Mouse (Mus musculus) layer of hippocampus, adult 2 months (tissue): Measurements from ENCODE around the gene Vsig10. TPM values are rescaled to one million over a fixed set of nuclear protein-coding genes. Genes with fewer than 3 reads are reported as not detected.
A peak's percentile ranks its signal among the peaks of the same experiment; 100 is the strongest.
"Not testable (repeated sequence)": the region's sequence is repeated elsewhere in the genome, so short reads cannot be mapped to it uniquely, and the experiment has no call there.

Source experiments
- DNase-seq, 2 experiments: peaks; one replicate each; pipeline ENCODE4 v3.0.0; 2022; ENCODE audit warnings: low spot score in 2 of 2
- H3K27ac ChIP-seq: fragments of 200-600 bp; 2 replicates; pipeline ENCODE4 v1.8.1; 2022
- H3K4me3 ChIP-seq: fragments of 200-600 bp; 2 replicates; pipeline ENCODE4 v1.8.1; 2022; ENCODE audit warnings: mild to moderate bottlenecking
- CTCF ChIP-seq: fragments of 200-600 bp; conservative IDR thresholded peaks from 2 replicates; pipeline ENCODE4 v1.8.1; 2022; ENCODE audit warnings: antibody characterized with exemption, mild to moderate bottlenecking, moderate library complexity
- total RNA-seq, 2 experiments: library from RNA; stranded (reverse); gene quantifications; 2 replicates each; pipeline ENCODE4 v1.2.3; 2021

Vsig10 gene
- total RNA-seq, 2 experiments from 2014 or later = 1.5 to 2.1 TPM

DNA sequence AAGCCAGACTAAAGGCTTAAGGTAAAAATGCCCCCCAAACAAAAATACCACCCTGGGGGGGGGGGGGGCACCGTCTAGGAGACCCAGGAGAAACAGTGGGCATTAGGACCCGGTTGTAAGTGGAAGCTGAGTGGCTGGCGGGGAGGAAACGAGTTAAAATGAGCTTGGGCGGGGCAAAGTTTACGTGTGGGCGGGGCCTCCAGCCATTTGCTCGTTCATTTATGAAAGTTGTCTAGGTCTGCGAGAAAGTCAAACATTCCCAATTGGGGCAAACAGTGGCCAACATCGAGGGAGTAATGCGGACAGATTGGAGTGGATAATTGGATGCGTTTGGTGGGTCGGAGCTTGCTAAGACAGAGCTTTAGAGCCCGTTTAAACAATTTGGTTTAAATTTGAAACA is 5.5 kb upstream of the Vsig10 start:
- DNase-seq = no peak
- no peak for TF ChIP-seq CTCF
- Histone ChIP-seq H3K4me3 (no peak overlapping the region), H3K27ac (no peak overlapping the region)

DNA sequence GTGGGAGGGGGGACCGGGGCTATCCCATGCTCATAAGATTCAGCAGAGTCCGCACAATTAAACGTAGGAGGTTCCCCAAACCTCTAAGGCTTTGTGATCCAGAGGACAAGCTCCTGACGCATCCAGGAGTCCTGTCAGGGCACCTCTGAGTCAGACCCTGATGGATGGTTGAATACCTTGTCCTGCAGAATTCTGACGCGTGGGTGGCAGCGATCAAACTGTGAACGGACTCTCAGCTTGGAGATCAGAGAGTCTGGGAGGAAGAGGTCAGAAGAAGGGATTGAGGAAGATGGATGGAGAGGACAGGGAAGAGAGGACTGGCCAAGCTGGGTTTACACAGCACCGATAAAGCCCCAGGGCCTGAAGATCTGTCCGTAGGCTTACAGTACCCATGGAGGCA is 5.0 kb upstream of the Vsig10 start:
- DNase-seq = no peak
- no peak for TF ChIP-seq CTCF
- Histone ChIP-seq H3K27ac (no peak overlapping the region), H3K4me3 (no peak overlapping the region)

GRCm38 (mm10) chr5:117314587-117315428 is 4.1 kb upstream of the Vsig10 start:
- H3K4me3 ChIP-seq = no peak overlapping the region
- DNase-seq = no peak
- no peak overlapping the region for H3K27ac ChIP-seq
- no peak for TF ChIP-seq CTCF

- Histone ChIP-seq H3K27ac (no peak overlapping the region), H3K4me3 (no peak overlapping the region)
- TF ChIP-seq CTCF = no peak
- no peak for DNase-seq
Measured at GRCm38 (mm10) chr5:117323751-117324150, 4.9 kb downstream of the Vsig10 start.

- no peak for TF ChIP-seq CTCF
- H3K27ac ChIP-seq = no peak overlapping the region
- no peak overlapping the region for H3K4me3 ChIP-seq
- no peak for DNase-seq
Measured at GRCm38 (mm10) chr5:117326408-117326807, 7.5 kb downstream of the Vsig10 start.

DNA sequence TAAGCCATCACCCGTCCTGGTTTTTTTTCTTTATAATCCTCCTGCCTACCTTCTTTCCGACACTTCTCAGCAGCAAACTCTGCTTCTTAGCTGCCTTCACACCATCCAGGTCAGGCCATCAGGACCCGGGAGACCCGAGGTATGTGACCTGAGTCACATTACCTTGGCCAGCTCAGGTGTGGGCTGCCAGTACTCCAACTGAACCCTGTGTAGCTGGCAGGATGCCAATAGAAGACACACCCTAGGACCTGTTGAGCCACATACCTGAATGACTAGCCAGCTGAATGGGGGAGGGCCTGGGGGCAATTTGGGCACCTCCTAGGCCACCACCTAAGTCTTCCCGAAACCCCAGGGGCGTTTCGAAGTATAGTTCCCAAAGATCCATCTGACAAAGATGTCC is 11.6 kb downstream of the Vsig10 start:
- no peak for DNase-seq
- no peak for TF ChIP-seq CTCF
- no peak overlapping the region for H3K27ac ChIP-seq

GRCm38 (mm10) chr5:117337999-117338398 is 19.1 kb downstream of the Vsig10 start:
- TF ChIP-seq CTCF = no peak
- no peak for DNase-seq
- Histone ChIP-seq H3K27ac (no peak overlapping the region), H3K4me3 (no peak overlapping the region)

More for the DNA sequence above, 11.6 kb downstream of the Vsig10 start:
- H3K4me3 ChIP-seq = no peak overlapping the region

DNA sequence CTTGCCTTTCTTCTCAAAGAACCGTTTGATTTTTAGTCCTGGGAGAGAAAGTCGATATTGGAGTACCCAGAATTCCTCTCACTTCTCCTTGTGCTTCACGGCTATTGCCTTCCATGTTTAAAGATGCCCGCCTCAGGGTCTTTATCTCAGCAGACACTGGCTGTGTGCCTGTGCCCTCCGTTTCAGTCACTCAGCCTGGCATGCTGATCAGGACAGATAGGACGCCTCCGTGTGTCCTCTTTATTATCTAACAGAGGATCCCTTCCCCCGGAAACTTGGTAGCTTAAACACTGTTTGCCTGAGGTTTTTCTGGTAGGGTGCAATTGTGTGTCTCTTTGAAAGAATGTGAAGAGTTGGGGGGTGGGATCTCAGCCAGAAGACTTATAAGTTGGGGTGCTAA is 19.6 kb downstream of the Vsig10 start:
- no peak for TF ChIP-seq CTCF
- no peak for DNase-seq
- no peak overlapping the region for H3K4me3 ChIP-seq

DNA sequence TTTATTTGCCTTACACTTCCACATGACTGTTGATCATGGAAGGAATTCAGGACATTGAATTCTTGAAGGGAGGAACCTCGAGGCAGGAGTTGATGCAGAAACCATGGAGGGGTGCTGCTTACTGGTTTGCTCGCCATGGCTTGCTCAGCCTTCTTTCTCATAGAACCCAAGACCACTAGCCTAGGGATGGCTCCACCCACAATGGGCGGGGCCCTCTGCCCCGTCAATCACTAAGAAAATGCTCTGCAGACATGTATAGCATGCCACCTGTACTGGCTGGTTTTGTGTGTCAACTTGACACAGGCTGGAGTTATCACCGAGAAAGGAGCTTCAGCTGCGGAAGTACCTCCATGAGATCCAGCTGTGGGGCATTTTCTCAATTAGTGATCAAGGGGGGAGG is 21.2 kb downstream of the Vsig10 start:
- no peak for TF ChIP-seq CTCF
- no peak overlapping the region for H3K27ac ChIP-seq
- H3K4me3 ChIP-seq = no peak overlapping the region
- DNase-seq = no peak

More for the DNA sequence above, 19.6 kb downstream of the Vsig10 start:
- no peak overlapping the region for H3K27ac ChIP-seq

- H3K4me3 ChIP-seq = no peak overlapping the region
- no peak for DNase-seq
- TF ChIP-seq CTCF = no peak
- H3K27ac ChIP-seq = no peak overlapping the region
Measured at GRCm38 (mm10) chr5:117341896-117342295, 23.0 kb downstream of the Vsig10 start.

DNA sequence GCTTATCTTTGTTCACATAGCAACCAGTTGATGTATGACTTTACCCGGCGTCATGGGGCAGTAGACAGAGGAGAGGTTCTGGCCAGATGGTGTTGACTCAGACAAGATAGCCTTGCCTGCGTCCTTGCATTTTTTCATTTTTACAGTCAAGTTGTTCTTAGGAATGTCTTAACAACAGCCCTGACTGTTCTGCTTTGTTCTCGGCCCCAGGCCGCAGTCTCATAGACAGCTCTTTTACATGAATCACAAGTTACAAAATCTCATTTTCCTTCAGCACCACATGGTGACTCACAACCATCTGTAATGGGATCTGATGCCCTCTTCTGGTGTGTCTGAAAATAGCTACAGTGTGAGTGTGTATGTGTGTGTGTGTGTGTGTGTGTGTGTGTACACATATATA is 25.6 kb downstream of the Vsig10 start:
- DNase-seq, H3K27ac ChIP-seq, H3K4me3 ChIP-seq: not testable (repeated sequence)
- TF ChIP-seq CTCF = peak; percentile 42

GRCm38 (mm10) chr5:117345432-117345976 is 26.6 kb downstream of the Vsig10 start:
- TF ChIP-seq CTCF = no peak

GRCm38 (mm10) chr5:117346281-117346680 is 27.4 kb downstream of the Vsig10 start:
- no peak for TF ChIP-seq CTCF
- Histone ChIP-seq H3K27ac (no peak overlapping the region), H3K4me3 (no peak overlapping the region)
- DNase-seq = no peak

More at GRCm38 (mm10) chr5:117345432-117345976, 26.6 kb downstream of the Vsig10 start:
- H3K27ac ChIP-seq = no peak overlapping the region
- DNase-seq = no peak
- H3K4me3 ChIP-seq = no peak overlapping the region

GRCm38 (mm10) chr5:117347011-117347410 is 28.1 kb downstream of the Vsig10 start:
- Histone ChIP-seq H3K27ac (no peak overlapping the region), H3K4me3 (no peak overlapping the region)
- no peak for TF ChIP-seq CTCF
- no peak for DNase-seq
